Mouse (Mus musculus) CH12.LX (cell line): ENCODE measurements around the gene Slc25a17. TPM values are rescaled to one million over a fixed set of nuclear protein-coding genes. Genes with fewer than 3 reads are reported as not detected.

Experiments
- DNase-seq: peaks from one replicate; pipeline ENCODE4 v3.0.0-alpha.2; 2013; ENCODE audit errors: extremely low read depth
- H3K27ac ChIP-seq: 2 replicates; pipeline ENCODE4 v1.5.1; 2012; ENCODE audit warnings: low read depth, mild to moderate bottlenecking, control low read depth, moderate library complexity; ENCODE audit not compliant: insufficient read depth
- H3K27me3 ChIP-seq: replicated peaks from 2 replicates; pipeline ENCODE3; 2012; ENCODE audit warnings: inconsistent platforms
- H3K36me3 ChIP-seq, 2 experiments: replicated peaks in 1 of 2; 2 replicates each; pipeline versions ENCODE3 to v1.6.1; 2012; ENCODE audit warnings: inconsistent platforms in 1 of 2, low read length in 1 of 2, mild to moderate bottlenecking in 1 of 2, mixed read lengths in 1 of 2, moderate library complexity in 1 of 2; ENCODE audit not compliant: control insufficient read depth in 1 of 2, insufficient read depth in 1 of 2
- H3K4me1 ChIP-seq, 2 experiments: 2 replicates each; pipeline ENCODE4 v1.6.1; 2012; ENCODE audit warnings: inconsistent platforms in 1 of 2, moderate library complexity in 1 of 2; ENCODE audit not compliant: insufficient read depth in 2 of 2, control insufficient read depth in 1 of 2
- H3K4me2 ChIP-seq: 2 replicates; pipeline ENCODE4 v1.6.1; 2012; ENCODE audit warnings: low read depth, mild to moderate bottlenecking, control low read depth; ENCODE audit not compliant: poor library complexity, insufficient read depth, severe bottlenecking
- H3K4me3 ChIP-seq, 3 experiments: fragments of 150-350 bp in 1 of 3; sonication (generic) in 1 of 3; replicated peaks in 1 of 3; 2 replicates each; pipeline versions ENCODE3 to v1.5.1; 2011 to 2012; ENCODE audit warnings: low read depth in 2 of 3, low read length in 2 of 3, mild to moderate bottlenecking in 2 of 3, moderate library complexity in 2 of 3, control low read depth in 1 of 3, improper control_type of control experiment in 1 of 3, inconsistent platforms in 1 of 3, mixed read lengths in 1 of 3; ENCODE audit not compliant: poor library complexity in 1 of 3
- H3K79me2 ChIP-seq: replicated peaks from 2 replicates; pipeline ENCODE4 v1.6.1; 2012; ENCODE audit warnings: mild to moderate bottlenecking, moderate library complexity; ENCODE audit not compliant: control insufficient read depth, poor library complexity, insufficient read depth, severe bottlenecking; ENCODE audit errors: extremely low read depth
- H3K9ac ChIP-seq: 2 replicates; pipeline ENCODE4 v1.6.1; 2012; ENCODE audit warnings: low read depth, mild to moderate bottlenecking, control low read depth, moderate library complexity; ENCODE audit not compliant: insufficient read depth
- H3K9me3 ChIP-seq: replicated peaks from 2 replicates; pipeline ENCODE3; 2012; ENCODE audit warnings: low read length, inconsistent platforms, mixed read lengths
- BHLHE40 ChIP-seq: IDR thresholded peaks from 2 replicates; pipeline ENCODE4 v1.6.1; 2011; ENCODE audit warnings: mild to moderate bottlenecking, low read depth, low read length, improper control_type of control experiment
- CHD1 ChIP-seq: IDR thresholded peaks from 2 replicates; pipeline ENCODE4 v1.6.1; 2012; ENCODE audit warnings: low read depth, low read length, improper control_type of control experiment, inconsistent platforms
- ETS1 ChIP-seq: conservative IDR thresholded peaks from 2 replicates; pipeline ENCODE4 v1.6.1; 2012; ENCODE audit warnings: low read depth, mild to moderate bottlenecking, inconsistent platforms, low read length, improper control_type of control experiment, moderate library complexity
- HCFC1 ChIP-seq: IDR thresholded peaks from 2 replicates; pipeline ENCODE4 v1.6.1; 2012; ENCODE audit warnings: low read depth, mild to moderate bottlenecking, inconsistent platforms, low read length, improper control_type of control experiment
- JUN ChIP-seq: IDR thresholded peaks from 2 replicates; pipeline ENCODE4 v1.6.1; 2011; ENCODE audit warnings: low read depth, mild to moderate bottlenecking, low read length, improper control_type of control experiment, moderate library complexity; ENCODE audit not compliant: insufficient read depth
- KAT2A ChIP-seq: IDR thresholded peaks from 2 replicates; pipeline ENCODE4 v1.6.1; 2012; ENCODE audit warnings: low read length, improper control_type of control experiment, inconsistent platforms; ENCODE audit not compliant: insufficient replicate concordance
- MAFK ChIP-seq: IDR thresholded peaks from 2 replicates; pipeline ENCODE4 v1.6.1; 2011; ENCODE audit warnings: low read length, improper control_type of control experiment; ENCODE audit not compliant: insufficient replicate concordance
- MAX ChIP-seq: IDR thresholded peaks from 2 replicates; pipeline ENCODE4 v1.6.1; 2011; ENCODE audit warnings: low read length, improper control_type of control experiment
- MXI1 ChIP-seq: IDR thresholded peaks from 2 replicates; pipeline ENCODE4 v1.6.1; 2011; ENCODE audit warnings: mild to moderate bottlenecking, low read depth, low read length, improper control_type of control experiment
- NELFE ChIP-seq: IDR thresholded peaks from 2 replicates; pipeline ENCODE4 v1.6.1; 2011; ENCODE audit warnings: low read depth, low read length, improper control_type of control experiment
- PAX5 ChIP-seq: IDR thresholded peaks from 2 replicates; pipeline ENCODE4 v1.6.1; 2012; ENCODE audit warnings: low read length, inconsistent platforms, mixed read lengths
- RCOR1 ChIP-seq: conservative IDR thresholded peaks from 2 replicates; pipeline ENCODE4 v1.6.1; 2012; ENCODE audit warnings: low read depth, mild to moderate bottlenecking, inconsistent platforms, low read length, improper control_type of control experiment
- SMC3 ChIP-seq: IDR thresholded peaks from 2 replicates; pipeline ENCODE4 v1.6.1; 2011; ENCODE audit warnings: low read depth, low read length, improper control_type of control experiment
- USF2 ChIP-seq: conservative IDR thresholded peaks from 2 replicates; pipeline ENCODE4 v1.6.1; 2011; ENCODE audit warnings: low read depth, low read length, improper control_type of control experiment
- ZC3H11A ChIP-seq: IDR thresholded peaks from 2 replicates; pipeline ENCODE4 v1.6.1; 2012; ENCODE audit warnings: low read depth, mild to moderate bottlenecking, inconsistent platforms, low read length, improper control_type of control experiment
- ZKSCAN1 ChIP-seq: IDR thresholded peaks from 2 replicates; pipeline ENCODE4 v1.6.1; 2012; ENCODE audit warnings: low read depth, inconsistent platforms, low read length, improper control_type of control experiment, borderline replicate concordance
- ZMIZ1 ChIP-seq: IDR thresholded peaks from 2 replicates; pipeline ENCODE4 v1.6.1; 2012; ENCODE audit warnings: low read depth, mild to moderate bottlenecking, inconsistent platforms, low read length, improper control_type of control experiment
- ZNF384 ChIP-seq: IDR thresholded peaks from 2 replicates; pipeline ENCODE4 v1.6.1; 2012; ENCODE audit warnings: low read depth, low read length, improper control_type of control experiment, inconsistent platforms
- dilution Hi-C: fragments of 300-500 bp; cut with MboI; formaldehyde crosslinking; loops from 2 replicates; pipeline ENCODE4 v1.14.3; 2020; ENCODE audit warnings: low sequenced_read_pairs; ENCODE audit not compliant: extremely low pct_unique_long_range_greater_than_20kb, extremely low pct_ligation_motif_present
- in situ Hi-C: fragments of 300-500 bp; cut with MboI; formaldehyde crosslinking; loops from 3 replicates; pipeline ENCODE4 v1.14.3; 2019; ENCODE audit warnings: low sequenced_read_pairs, low pct_ligation_motif_present, low pct_unique_long_range_greater_than_20kb, mixed read lengths
- polyA plus RNA-seq: library from polyadenylated mRNA; unstranded; fragments of >175 nt; gene quantifications from 2 replicates; pipeline ENCODE4 v1.2.1, GENCODE M21; 2012; ENCODE audit warnings: low read depth; ENCODE audit not compliant: insufficient read length
- total RNA-seq, 2 experiments: library from RNA; depleted of rRNA; stranded (reverse); fragments of 300-350 nt in 1 of 2; fragments of >200 nt in 1 of 2; gene quantifications; 2 replicates each; pipeline ENCODE4 v1.2.3; 2012 to 2014

Slc25a17 gene
- total and polyA plus RNA-seq, 3 experiments: 48.0 to 99.4 (median 76.9) TPM

- Histone ChIP-seq H3K4me1 (peaks cover 0 to 4% of the 10 kb centered on the region in 2 experiments; a peak in 2 of 4 replicates), H3K27me3 (no peaks in the 10 kb centered on the region), H3K9me3 (no peaks in the 10 kb centered on the region), H3K4me3 (no peak overlapping the region), H3K9ac (no peak overlapping the region), H3K27ac (no peak overlapping the region)
- no peak for DNase-seq
- in situ Hi-C loops: loop anchor here (25.0 kb wide), 1 partner anchor 248 kb away; no protein-coding TSS in a partner anchor
- TF ChIP-seq USF2 (no peak), MAFK (no peak), MXI1 (no peak), PAX5 (no peak), HCFC1 (no peak), ZKSCAN1 (no peak), NELFE (no peak), CHD1 (no peak), JUN (no peak), KAT2A (no peak), MAX (no peak), ETS1 (no peak), ZC3H11A (no peak), RCOR1 (no peak), ZMIZ1 (no peak), SMC3 (no peak)
- TF ChIP-seq, all 38 proteins: peak for 0
- H3K79me2 ChIP-seq: no peaks in the 10 kb centered on the region
- dilution Hi-C loops: no loop called here
- peaks cover 0 to 5% of the 10 kb centered on the region in 2 experiments for H3K36me3 ChIP-seq
- no peak overlapping the region for H3K4me2 ChIP-seq
These were observed 50.3 kb downstream of the Slc25a17 start for GRCm38 (mm10) chr15:81310353-81310752.

GRCm38 (mm10) chr15:81308038-81308437 lies 52.6 kb downstream of the Slc25a17 start:
- H3K9me3 ChIP-seq: no peaks in the 10 kb centered on the region
- no peaks in the 10 kb centered on the region for H3K27me3 ChIP-seq
- H3K4me3 ChIP-seq: no peak overlapping the region
- H3K79me2 ChIP-seq: no peaks in the 10 kb centered on the region
- peak; percentile 38 for DNase-seq
- no peak overlapping the region for H3K27ac ChIP-seq
- TF ChIP-seq BHLHE40: peak; percentile 53
- TF ChIP-seq ZNF384: no peak
- H3K4me1 ChIP-seq: peaks cover 0 to 4% of the 10 kb centered on the region in 2 experiments; a peak in 2 of 4 replicates
- dilution Hi-C loops: no loop called here
- no peak overlapping the region for H3K4me2 ChIP-seq
- H3K9ac ChIP-seq: no peak overlapping the region
- in situ Hi-C loops: loop anchor here (25.0 kb wide), 1 partner anchor 246 kb away; no protein-coding TSS in a partner anchor
- peaks cover 0 to 1% of the 10 kb centered on the region in 2 experiments for H3K36me3 ChIP-seq
